Mouse (Mus musculus): ENCODE results near the gene Cdkal1. TPM values are rescaled to one million over a fixed set of nuclear protein-coding genes. Genes with fewer than 3 reads are reported as not detected.

Gene Cdkal1
- polyA plus RNA-seq, 1 experiment from 2014 or later = 33.9 TPM

- Histone ChIP-seq H3K36me3 (replicated peaks) (no peaks in the 10 kb centered on the region), H3K4me3 (replicated peaks) (no peak overlapping the region)
- 70% methylated on average over 6 of the region's 6 CpGs for WGBS
Observed at GRCm38 (mm10) chr13:29724855-29725254, 130.6 kb downstream of the Cdkal1 start.

GRCm38 (mm10) chr13:29723150-29723549 is 132.3 kb downstream of the Cdkal1 start:
- Histone ChIP-seq H3K9ac (no peak overlapping the region), H3K4me3 (replicated peaks) (no peak overlapping the region), H3K9me3 (no peaks in the 10 kb centered on the region), H3K36me3 (replicated peaks) (no peaks in the 10 kb centered on the region), H3K27me3 (no peaks in the 10 kb centered on the region), H3K4me2 (no peak overlapping the region), H3K27ac (no peak overlapping the region), H3K4me1 (no peaks in the 10 kb centered on the region; the same call in 1 of the 2 replicates)
- no peak for ATAC-seq (ENCODE audit: low FRiP score)
- WGBS = 66% methylated on average over 1 of the region's 1 CpGs

More at GRCm38 (mm10) chr13:29724855-29725254, 130.6 kb downstream of the Cdkal1 start:
- no peak for ATAC-seq (ENCODE audit: low FRiP score)
- Histone ChIP-seq H3K4me1 (no peaks in the 10 kb centered on the region; the same call in 1 of the 2 replicates), H3K27ac (no peak overlapping the region), H3K9ac (no peak overlapping the region), H3K27me3 (no peaks in the 10 kb centered on the region), H3K4me2 (no peak overlapping the region), H3K9me3 (no peaks in the 10 kb centered on the region)

GRCm38 (mm10) chr13:29721206-29721605 is 134.3 kb downstream of the Cdkal1 start:
- no peaks in the 10 kb centered on the region for H3K27me3 ChIP-seq
- H3K9ac ChIP-seq = no peak overlapping the region
- no peaks in the 10 kb centered on the region for H3K36me3 ChIP-seq (replicated peaks)
- no peak overlapping the region for H3K27ac ChIP-seq
- WGBS = 94% methylated on average over 5 of the region's 5 CpGs
- H3K4me2 ChIP-seq = no peak overlapping the region
- no peak overlapping the region for H3K4me3 ChIP-seq (replicated peaks)
- ATAC-seq (ENCODE audit: low FRiP score) = no peak
- H3K9me3 ChIP-seq = no peaks in the 10 kb centered on the region
- H3K4me1 ChIP-seq = no peaks in the 10 kb centered on the region

- 78% methylated on average over 4 of the region's 4 CpGs for WGBS
- no peaks in the 10 kb centered on the region for H3K9me3 ChIP-seq
- H3K4me1 ChIP-seq = peaks cover 8% of the 10 kb centered on the region
- no peak overlapping the region for H3K9ac ChIP-seq
- H3K36me3 ChIP-seq (replicated peaks) = no peaks in the 10 kb centered on the region
- no peak overlapping the region for H3K4me2 ChIP-seq
- no peak overlapping the region for H3K27ac ChIP-seq
- H3K4me3 ChIP-seq (replicated peaks) = no peak overlapping the region
- no peaks in the 10 kb centered on the region for H3K27me3 ChIP-seq
- no peak for ATAC-seq (ENCODE audit: low FRiP score)
Observed at GRCm38 (mm10) chr13:29716550-29716949, 138.9 kb downstream of the Cdkal1 start.

GRCm38 (mm10) chr13:29715241-29715841 is 140.1 kb downstream of the Cdkal1 start:
- Histone ChIP-seq H3K36me3 (replicated peaks) (no peaks in the 10 kb centered on the region), H3K4me1 (peaks cover 8% of the 10 kb centered on the region), H3K9me3 (no peaks in the 10 kb centered on the region), H3K4me3 (replicated peaks) (no peak overlapping the region), H3K27ac (no peak overlapping the region; the same call in 1 of the 2 replicates), H3K27me3 (no peaks in the 10 kb centered on the region), H3K9ac (no peak overlapping the region), H3K4me2 (no peak overlapping the region)
- ATAC-seq (ENCODE audit: low FRiP score) = no peak
- 40% methylated on average over 3 of the region's 3 CpGs for WGBS

GRCm38 (mm10) chr13:29707620-29708019 is 147.9 kb downstream of the Cdkal1 start:
- H3K4me1 ChIP-seq = no peaks in the 10 kb centered on the region
- no peak overlapping the region for H3K27ac ChIP-seq
- H3K9me3 ChIP-seq = no peaks in the 10 kb centered on the region
- no peak overlapping the region for H3K4me2 ChIP-seq
- H3K4me3 ChIP-seq (replicated peaks) = no peak overlapping the region
- 94% methylated on average over 3 of the region's 3 CpGs for WGBS
- no peaks in the 10 kb centered on the region; the same call in 1 of the 2 replicates for H3K36me3 ChIP-seq (replicated peaks)
- H3K9ac ChIP-seq = no peak overlapping the region
- no peak for ATAC-seq (ENCODE audit: low FRiP score)
- H3K27me3 ChIP-seq = no peaks in the 10 kb centered on the region

- H3K27me3 ChIP-seq = no peaks in the 10 kb centered on the region
- H3K4me3 ChIP-seq (replicated peaks) = no peak overlapping the region
- no peaks in the 10 kb centered on the region for H3K36me3 ChIP-seq (replicated peaks)
- no peaks in the 10 kb centered on the region for H3K9me3 ChIP-seq
- no peak overlapping the region for H3K9ac ChIP-seq
- no peak overlapping the region for H3K4me2 ChIP-seq
- WGBS = 81% methylated on average over 1 of the region's 1 CpGs
- H3K4me1 ChIP-seq = no peaks in the 10 kb centered on the region
- no peak for ATAC-seq (ENCODE audit: low FRiP score)
- H3K27ac ChIP-seq = no peak overlapping the region
Observed at GRCm38 (mm10) chr13:29701400-29701799, 154.1 kb downstream of the Cdkal1 start.

- Histone ChIP-seq H3K9ac (no peak overlapping the region), H3K4me2 (no peak overlapping the region), H3K4me1 (no peaks in the 10 kb centered on the region), H3K27ac (no peak overlapping the region), H3K9me3 (no peaks in the 10 kb centered on the region), H3K27me3 (no peaks in the 10 kb centered on the region), H3K4me3 (replicated peaks) (no peak overlapping the region), H3K36me3 (replicated peaks) (no peaks in the 10 kb centered on the region)
- ATAC-seq (ENCODE audit: low FRiP score) = no peak
- 92% methylated on average over 5 of the region's 5 CpGs for WGBS
Observed at GRCm38 (mm10) chr13:29699896-29700295, 155.6 kb downstream of the Cdkal1 start.

- H3K9me3 ChIP-seq = no peaks in the 10 kb centered on the region
- no peaks in the 10 kb centered on the region for H3K27me3 ChIP-seq
- no peak overlapping the region for H3K27ac ChIP-seq
- no peaks in the 10 kb centered on the region for H3K36me3 ChIP-seq (replicated peaks)
- WGBS = 77% methylated on average over 5 of the region's 5 CpGs
- H3K4me1 ChIP-seq = no peaks in the 10 kb centered on the region
- H3K9ac ChIP-seq = no peak overlapping the region
- H3K4me3 ChIP-seq (replicated peaks) = no peak overlapping the region
- no peak for ATAC-seq (ENCODE audit: low FRiP score)
- no peak overlapping the region for H3K4me2 ChIP-seq
Observed at GRCm38 (mm10) chr13:29698307-29698985, 157.0 kb downstream of the Cdkal1 start.

- no peak for ATAC-seq (ENCODE audit: low FRiP score)
- Histone ChIP-seq H3K4me2 (no peak overlapping the region), H3K4me3 (replicated peaks) (no peak overlapping the region), H3K9me3 (no peaks in the 10 kb centered on the region), H3K4me1 (no peaks in the 10 kb centered on the region), H3K27me3 (no peaks in the 10 kb centered on the region), H3K9ac (no peak overlapping the region), H3K27ac (no peak overlapping the region), H3K36me3 (replicated peaks) (no peaks in the 10 kb centered on the region)
- 88% methylated on average over 3 of the region's 3 CpGs for WGBS
Observed at GRCm38 (mm10) chr13:29697230-29697629, 158.2 kb downstream of the Cdkal1 start.

- no peaks in the 10 kb centered on the region for H3K27me3 ChIP-seq
- H3K9ac ChIP-seq = no peak overlapping the region
- no peak overlapping the region for H3K4me3 ChIP-seq (replicated peaks)
- no peaks in the 10 kb centered on the region for H3K9me3 ChIP-seq
- no peak for ATAC-seq (ENCODE audit: low FRiP score)
- WGBS = 91% methylated on average over 7 of the region's 7 CpGs
- no peak overlapping the region for H3K27ac ChIP-seq
- H3K4me2 ChIP-seq = no peak overlapping the region
- no peaks in the 10 kb centered on the region for H3K4me1 ChIP-seq
- H3K36me3 ChIP-seq (replicated peaks) = no peaks in the 10 kb centered on the region
Observed at GRCm38 (mm10) chr13:29690734-29691133, 164.7 kb downstream of the Cdkal1 start.

GRCm38 (mm10) chr13:29688851-29689250 is 166.6 kb downstream of the Cdkal1 start:
- no peaks in the 10 kb centered on the region for H3K27me3 ChIP-seq
- no peak overlapping the region for H3K9ac ChIP-seq
- no peak overlapping the region for H3K4me3 ChIP-seq (replicated peaks)
- H3K4me1 ChIP-seq = no peaks in the 10 kb centered on the region
- no peaks in the 10 kb centered on the region for H3K9me3 ChIP-seq
- H3K27ac ChIP-seq = no peak overlapping the region
- H3K4me2 ChIP-seq = no peak overlapping the region
- H3K36me3 ChIP-seq (replicated peaks) = no peaks in the 10 kb centered on the region
- ATAC-seq (ENCODE audit: low FRiP score) = no peak
- WGBS = 87% methylated on average over 6 of the region's 6 CpGs

GRCm38 (mm10) chr13:29687872-29688271 is 167.6 kb downstream of the Cdkal1 start:
- no peaks in the 10 kb centered on the region for H3K36me3 ChIP-seq (replicated peaks)
- WGBS = 92% methylated on average over 7 of the region's 7 CpGs

More at GRCm38 (mm10) chr13:29687872-29688271, 167.6 kb downstream of the Cdkal1 start:
- Histone ChIP-seq H3K9ac (no peak overlapping the region), H3K27me3 (no peaks in the 10 kb centered on the region), H3K27ac (no peak overlapping the region), H3K4me1 (no peaks in the 10 kb centered on the region), H3K9me3 (no peaks in the 10 kb centered on the region), H3K4me2 (no peak overlapping the region), H3K4me3 (replicated peaks) (no peak overlapping the region)
- no peak for ATAC-seq (ENCODE audit: low FRiP score)
